Mouse (Mus musculus): ENCODE results near the gene Gsto1.
A peak's percentile ranks its signal among the peaks of the same experiment; 100 is the strongest.
"Not testable (repeated sequence)": the region's sequence is repeated elsewhere in the genome, so short reads cannot be mapped to it uniquely, and the experiment has no call there.

Gene Gsto1

GRCm38 (mm10) chr19:47854796-47855783 is at the start of gene Gsto1:
Gsto1 (plus strand) TSS chr19:47854970.
- peak; percentile 90 for DNase-seq (ENCODE audit: extremely low spot score)

- DNase-seq (ENCODE audit: extremely low spot score), result no peak
Observed at GRCm38 (mm10) chr19:47812091-47812490, 42.7 kb upstream of the Gsto1 start.

- no peak for DNase-seq (ENCODE audit: extremely low spot score)
Observed at GRCm38 (mm10) chr19:47814721-47815120, 40.0 kb upstream of the Gsto1 start.

- DNase-seq (ENCODE audit: extremely low spot score), result no peak
Observed at GRCm38 (mm10) chr19:47817692-47818091, 37.1 kb upstream of the Gsto1 start.

GRCm38 (mm10) chr19:47820832-47821493 is 33.8 kb upstream of the Gsto1 start:
- peak; percentile 70 for DNase-seq (ENCODE audit: extremely low spot score)

GRCm38 (mm10) chr19:47821494-47821872 is 33.3 kb upstream of the Gsto1 start:
- no peak for DNase-seq (ENCODE audit: extremely low spot score)

GRCm38 (mm10) chr19:47822143-47822796 is 32.5 kb upstream of the Gsto1 start:
- no peak for DNase-seq (ENCODE audit: extremely low spot score)

- DNase-seq (ENCODE audit: extremely low spot score), result no peak
Observed at GRCm38 (mm10) chr19:47824026-47824425, 30.7 kb upstream of the Gsto1 start.

- no peak for DNase-seq (ENCODE audit: extremely low spot score)
Observed at GRCm38 (mm10) chr19:47829913-47830450, 24.8 kb upstream of the Gsto1 start.

- DNase-seq (ENCODE audit: extremely low spot score), result no peak
Observed at GRCm38 (mm10) chr19:47831111-47831510, 23.7 kb upstream of the Gsto1 start.

- DNase-seq (ENCODE audit: extremely low spot score), result no peak
Observed at GRCm38 (mm10) chr19:47832316-47832715, 22.5 kb upstream of the Gsto1 start.

- no peak for DNase-seq (ENCODE audit: extremely low spot score)
Observed at GRCm38 (mm10) chr19:47834614-47835013, 20.2 kb upstream of the Gsto1 start.

- no peak for DNase-seq (ENCODE audit: extremely low spot score)
Observed at GRCm38 (mm10) chr19:47835776-47836175, 19.0 kb upstream of the Gsto1 start.

- peak; percentile 85 for DNase-seq (ENCODE audit: extremely low spot score)
Observed at GRCm38 (mm10) chr19:47836701-47837526, 17.9 kb upstream of the Gsto1 start.

GRCm38 (mm10) chr19:47837527-47837901 is 17.3 kb upstream of the Gsto1 start:
- no peak for DNase-seq (ENCODE audit: extremely low spot score)

- DNase-seq (ENCODE audit: extremely low spot score), result not testable (repeated sequence)
Observed at GRCm38 (mm10) chr19:47841234-47841633, 13.5 kb upstream of the Gsto1 start.

- DNase-seq (ENCODE audit: extremely low spot score), result no peak
Observed at GRCm38 (mm10) chr19:47849735-47850134, 5.0 kb upstream of the Gsto1 start.

- not testable (repeated sequence) for DNase-seq (ENCODE audit: extremely low spot score)
Observed at GRCm38 (mm10) chr19:47852131-47852530, 2.6 kb upstream of the Gsto1 start.

- no peak for DNase-seq (ENCODE audit: extremely low spot score)
Observed at GRCm38 (mm10) chr19:47853053-47853452, 1.7 kb upstream of the Gsto1 start.

GRCm38 (mm10) chr19:47853951-47854795 is 597 bp upstream of the Gsto1 start:
- DNase-seq (ENCODE audit: extremely low spot score), result no peak

Data from embryo, embryonic 9.5 days (tissue).